In genomic region chr2:73557956-73558355, GRCm38 (mm10) we compare ENCODE assay signal across 19 mouse cellular contexts. TPM values are rescaled to one million over a fixed set of nuclear protein-coding genes. Genes with fewer than 3 reads are reported as not detected.
"Had no signal": no experiment of that assay in that cellular context is flagged by ENCODE, and none has a peak within 500 bp of the region (broad histone marks: within the 10 kb centered on the region; RNA-seq: fewer than 3 reads in every experiment).

No protein-coding gene starts in this region.

- H3K4me2 ChIP-seq: liver, embryonic 13.5 days; midbrain, embryonic 13.5 days had no signal

- H3K9ac ChIP-seq: liver, embryonic 13.5 days; midbrain, embryonic 13.5 days had no signal

- DNase-seq: layer of hippocampus, adult 9-11 months; liver, embryonic 13.5 days; lung, adult 2 months; lung, postnatal 36 days; thymus, adult 2 months; thymus, postnatal 14 days; thymus, postnatal 4 days had no signal

- H3K27ac ChIP-seq: hindbrain, postnatal 0 days; layer of hippocampus, adult 2 months; liver, embryonic 13.5 days; midbrain, embryonic 10.5 days; midbrain, embryonic 13.5 days had no signal

- ATAC-seq: hindbrain, postnatal 0 days; inflammation-experienced regulatory T-cells, adult 6 months; intestine, embryonic 16.5 days; midbrain, embryonic 13.5 days; midbrain, embryonic 16.5 days had no signal

- H3K36me3 ChIP-seq: liver, embryonic 13.5 days; midbrain, embryonic 10.5 days; midbrain, embryonic 13.5 days had no signal

- H3K4me3 ChIP-seq: layer of hippocampus, adult 2 months; liver, embryonic 13.5 days; megakaryocyte, embryonic 14.5 days; midbrain, embryonic 10.5 days; midbrain, embryonic 13.5 days had no signal

- H3K9me3 ChIP-seq: liver, embryonic 13.5 days; midbrain, embryonic 10.5 days; midbrain, embryonic 13.5 days had no signal

RNA-seq across cellular contexts. Expression of gene Chrna1, which starts 22.2 kb away (rescaled TPM):
- polyA plus RNA-seq: inflammation-experienced regulatory T-cells, adult 6 months; large intestine, adult 2 months; liver, adult 2 months; small intestine, adult 2 months; spleen, adult 2 months had no signal
